Mouse (Mus musculus) neural tube, embryonic 11.5 days (tissue): ENCODE data around the gene Mmachc. TPM values are rescaled to one million over a fixed set of nuclear protein-coding genes. Genes with fewer than 3 reads are reported as not detected.
"Not testable (repeated sequence)": the region's sequence is repeated elsewhere in the genome, so short reads cannot be mapped to it uniquely, and the experiment has no call there.

Experiments
- ATAC-seq: fragments of 200-750 bp; cut with Nextera tagmentation; 2 replicates; pipeline ENCODE4 v1.8.0; 2017; ENCODE audit warnings: moderate number of reproducible peaks, mild to moderate bottlenecking, moderate TSS enrichment, moderate library complexity; ENCODE audit not compliant: insufficient read depth, low FRiP score, low TSS enrichment
- DNase-seq: peaks from one replicate; pipeline ENCODE4 v3.0.0-alpha.2; 2015; ENCODE audit warnings: low spot score
- H3K27ac ChIP-seq: fragments of 300-500 bp; sonication (generic); 2 replicates; pipeline ENCODE4 v1.5.1; 2014; ENCODE audit warnings: low read depth, mild to moderate bottlenecking, low read length
- H3K27me3 ChIP-seq: fragments of 300-500 bp; sonication (generic); 2 replicates; pipeline ENCODE4 v1.6.1; 2014; ENCODE audit warnings: mild to moderate bottlenecking, low read length, mixed read lengths; ENCODE audit not compliant: control insufficient read depth, insufficient read depth
- H3K36me3 ChIP-seq: fragments of 300-500 bp; sonication (generic); 2 replicates; pipeline ENCODE4 v1.6.1; 2014; ENCODE audit warnings: mild to moderate bottlenecking, low read length, moderate library complexity, mixed read lengths; ENCODE audit not compliant: control insufficient read depth, insufficient read depth
- H3K4me1 ChIP-seq: fragments of 300-500 bp; sonication (generic); 2 replicates; pipeline ENCODE4 v1.6.1; 2014; ENCODE audit warnings: low read length, mixed read lengths; ENCODE audit not compliant: control insufficient read depth, insufficient read depth
- H3K4me2 ChIP-seq: fragments of 300-500 bp; sonication (generic); 2 replicates; pipeline ENCODE4 v1.6.1; 2014; ENCODE audit warnings: low read depth, mild to moderate bottlenecking, moderate library complexity
- H3K4me3 ChIP-seq: fragments of 300-500 bp; sonication (generic); 2 replicates; pipeline ENCODE4 v1.5.1; 2014; ENCODE audit warnings: low read depth, low read length
- H3K9ac ChIP-seq: fragments of 300-500 bp; sonication (generic); 2 replicates; pipeline ENCODE4 v1.6.1; 2014; ENCODE audit warnings: mild to moderate bottlenecking, low read length
- H3K9me3 ChIP-seq: fragments of 300-500 bp; sonication (generic); 2 replicates; pipeline ENCODE4 v1.6.1; 2016; ENCODE audit warnings: low read length; ENCODE audit not compliant: control insufficient read depth
- WGBS: fragments of 180-500 bp; shearing (Covaris S2); extraction: QIAGEN DNeasy Blood & Tissue Kit; methylation state at CpG from one replicate; pipeline ENCODE4 v1.1.7; 2014; 5-methylcytosine and 5-hydroxymethylcytosine counted together
- polyA plus RNA-seq: library from polyadenylated mRNA; unstranded; fragments of >200 nt; fragmentation: Nextera tagmentation; extraction: Ambion mirVana; gene quantifications from 2 replicates; pipeline ENCODE4 v1.2.1, GENCODE M21; 2014

The Mmachc gene
- polyA plus RNA-seq, 1 experiment from 2014 or later = 17.6 TPM

DNA sequence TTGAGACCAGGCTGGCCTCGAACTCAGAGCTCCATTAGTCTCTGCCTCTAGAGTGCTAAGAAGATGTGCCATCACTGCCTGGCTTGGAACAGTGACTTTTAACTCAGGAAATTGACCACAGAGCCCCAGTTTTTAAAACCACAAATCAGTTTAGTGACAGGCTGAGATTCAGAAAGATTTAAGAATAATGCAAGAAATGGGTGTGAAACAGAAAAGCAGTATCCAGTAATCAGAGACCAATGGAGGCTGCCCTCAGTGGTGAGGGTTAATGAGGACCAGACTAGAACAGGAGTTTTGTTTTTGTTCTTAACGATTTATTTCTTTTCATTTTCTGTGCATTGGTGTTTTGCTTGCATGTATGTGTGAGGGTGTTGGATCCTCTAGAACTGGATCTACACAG, 23.5 kb downstream of the Mmachc start:
- Histone ChIP-seq H3K4me1 (peaks cover 8% of the 10 kb centered on the region), H3K9me3 (no peaks in the 10 kb centered on the region), H3K9ac (no peak overlapping the region), H3K36me3 (0 out of 2 replicates have a peak, but pooled peaks cover 2% of the 10 kb centered on the region), H3K27ac (peak overlapping the region; percentile 81; the same call in 1 of the 2 replicates), H3K4me3 (peak overlapping the region; percentile 47; the same call in 1 of the 2 replicates), H3K27me3 (no peaks in the 10 kb centered on the region), H3K4me2 (peak overlapping the region; percentile 60)
- 81% methylated on average over 2 of the region's 2 CpGs for WGBS
- ATAC-seq (no peak), DNase-seq (no peak)

DNA sequence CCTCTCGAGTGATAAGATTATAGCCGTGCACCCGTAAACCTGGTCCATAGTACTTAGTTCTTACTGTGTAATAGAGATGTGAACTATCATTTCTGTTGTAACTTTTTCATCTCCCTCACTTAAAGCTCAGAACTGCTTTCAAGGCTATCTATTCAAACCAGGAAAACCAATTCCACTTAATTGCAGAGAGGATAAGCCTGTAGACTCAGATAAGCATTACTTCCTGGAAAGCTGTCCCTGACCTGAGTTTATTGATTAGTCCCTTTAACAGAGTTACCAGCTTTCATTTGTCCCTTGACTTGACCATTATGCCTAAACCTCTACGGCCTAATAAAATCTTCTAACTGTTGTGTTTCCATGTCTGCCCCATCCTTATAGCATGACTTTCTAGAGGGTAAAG, 24.2 kb downstream of the Mmachc start:
- Histone ChIP-seq H3K27ac (no peak overlapping the region), H3K9ac (no peak overlapping the region), H3K27me3 (no peaks in the 10 kb centered on the region), H3K36me3 (no peaks in the 10 kb centered on the region), H3K4me1 (peaks cover 8% of the 10 kb centered on the region), H3K4me2 (no peak overlapping the region), H3K9me3 (no peaks in the 10 kb centered on the region), H3K4me3 (no peak overlapping the region)
- ATAC-seq (no peak), DNase-seq (no peak)
- WGBS = 91% methylated on average over 4 of the region's 4 CpGs

DNA sequence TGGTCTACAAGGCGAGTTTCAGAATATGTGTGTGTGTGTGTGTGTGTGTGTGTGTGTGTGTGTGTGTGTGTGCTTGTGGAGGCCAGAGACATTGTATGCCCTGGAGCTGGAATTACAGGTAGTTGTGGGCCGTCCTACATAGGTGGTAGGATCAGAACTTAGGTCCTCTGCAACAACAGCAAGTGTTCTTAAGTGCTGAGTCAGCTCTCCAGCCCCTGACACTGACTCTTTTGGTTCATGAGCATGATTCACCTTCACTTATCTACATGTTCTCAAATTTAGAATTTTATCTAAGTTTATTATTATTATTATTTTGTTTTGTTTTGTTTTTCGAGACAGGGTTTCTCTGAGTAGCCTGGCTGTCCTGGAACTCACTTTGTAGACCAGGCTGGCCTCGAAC, 27.7 kb downstream of the Mmachc start:
- WGBS = 88% methylated on average over 4 of the region's 4 CpGs

DNA sequence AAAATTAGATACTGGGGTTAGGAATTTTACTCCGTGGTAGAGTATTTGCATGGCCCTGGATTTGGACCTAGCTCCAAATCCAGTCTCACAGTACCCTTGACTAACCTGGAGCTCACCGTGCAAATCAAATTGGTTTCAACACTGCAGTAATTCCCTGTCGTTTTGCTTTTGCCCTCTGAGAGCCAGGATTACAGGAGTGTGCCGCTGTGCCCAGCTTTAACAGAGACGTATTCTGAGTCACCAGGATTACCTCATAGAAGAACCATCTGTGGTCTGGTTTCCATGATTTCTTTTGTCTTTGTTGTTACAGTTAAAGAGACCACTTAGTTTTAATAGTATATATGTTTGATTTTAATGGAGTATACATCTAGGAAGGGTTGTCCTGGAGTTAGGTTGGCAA, 29.1 kb downstream of the Mmachc start:
- no peak for ATAC-seq
- WGBS = 76% methylated on average over 5 of the region's 5 CpGs
- H3K4me2 ChIP-seq = no peak overlapping the region
- DNase-seq = no peak
- H3K27me3 ChIP-seq = no peaks in the 10 kb centered on the region
- no peak overlapping the region for H3K27ac ChIP-seq
- no peak overlapping the region for H3K4me3 ChIP-seq
- no peak overlapping the region for H3K9ac ChIP-seq
- H3K4me1 ChIP-seq = no peaks in the 10 kb centered on the region
- H3K36me3 ChIP-seq = no peaks in the 10 kb centered on the region
- H3K9me3 ChIP-seq = no peaks in the 10 kb centered on the region

More for the DNA sequence above, 27.7 kb downstream of the Mmachc start:
- H3K4me1 ChIP-seq, H3K9me3 ChIP-seq, ATAC-seq, H3K27ac ChIP-seq, H3K9ac ChIP-seq, H3K4me3 ChIP-seq, DNase-seq, H3K4me2 ChIP-seq, H3K36me3 ChIP-seq, H3K27me3 ChIP-seq: not testable (repeated sequence)

DNA sequence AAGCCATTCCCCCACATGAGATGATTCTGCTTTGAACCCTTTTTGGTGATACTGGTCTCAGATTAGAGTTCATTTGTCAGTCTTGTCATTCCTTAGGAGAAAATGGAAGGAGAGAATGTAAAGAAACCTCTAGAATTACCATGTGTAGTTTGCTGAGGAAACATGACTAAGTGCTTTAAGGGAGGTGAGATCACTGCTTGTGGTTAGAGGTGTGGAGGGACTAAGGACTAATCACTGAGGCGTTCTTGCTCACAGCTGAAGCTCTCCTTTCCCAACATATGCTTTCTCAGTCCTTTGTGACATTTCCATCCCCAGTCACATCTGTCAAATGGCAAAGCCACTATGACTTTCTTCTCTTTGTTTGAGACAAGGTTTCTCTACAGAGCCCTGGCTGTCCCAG, 30.4 kb downstream of the Mmachc start:
- no peaks in the 10 kb centered on the region for H3K27me3 ChIP-seq
- no peak overlapping the region for H3K4me3 ChIP-seq
- no peak overlapping the region for H3K4me2 ChIP-seq
- no peaks in the 10 kb centered on the region for H3K36me3 ChIP-seq
- no peak for ATAC-seq
- H3K4me1 ChIP-seq = no peaks in the 10 kb centered on the region
- 76% methylated on average over 1 of the region's 1 CpGs for WGBS
- no peak overlapping the region for H3K27ac ChIP-seq
- DNase-seq = no peak
- no peaks in the 10 kb centered on the region for H3K9me3 ChIP-seq
- H3K9ac ChIP-seq = no peak overlapping the region

DNA sequence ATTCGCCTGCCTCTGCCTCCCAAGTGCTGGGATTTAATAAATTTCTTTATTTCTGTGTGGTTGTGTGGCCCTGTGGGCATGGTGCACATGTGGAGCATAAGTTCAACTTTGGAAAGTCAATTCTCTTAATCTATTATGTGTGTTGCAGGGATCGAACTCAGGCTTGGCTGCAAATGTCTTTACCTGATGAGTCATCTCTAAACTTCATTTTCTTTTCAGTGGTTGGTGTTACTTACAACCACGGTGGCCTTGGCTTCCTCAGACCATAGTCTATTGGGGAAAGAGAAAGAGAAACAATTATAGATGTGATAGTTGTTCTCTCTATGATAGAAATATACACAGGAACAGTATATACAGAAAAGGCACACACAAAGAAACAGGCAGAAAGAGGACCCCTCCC, 32.2 kb downstream of the Mmachc start:
- WGBS = 85% methylated on average over 3 of the region's 3 CpGs
- ATAC-seq = no peak

DNA sequence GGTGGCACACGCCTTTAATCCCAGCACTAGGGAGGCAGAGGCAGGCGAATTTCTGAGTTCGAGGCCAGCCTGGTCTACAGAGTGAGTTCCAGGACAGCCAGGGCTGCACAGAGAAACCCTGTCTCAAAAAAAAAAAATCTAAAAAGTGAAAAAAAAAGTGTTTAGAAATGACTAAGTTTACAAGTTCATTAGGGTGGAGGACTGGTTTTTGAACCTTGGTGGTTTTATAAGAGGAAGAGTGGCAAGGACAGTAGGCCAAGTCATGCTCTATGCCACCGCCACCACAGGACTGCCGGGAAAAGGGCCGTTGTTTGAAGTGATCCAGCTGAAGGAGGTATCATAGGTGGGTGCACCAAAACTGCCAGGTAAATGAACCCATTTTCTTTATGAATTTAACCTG, 33.4 kb downstream of the Mmachc start:
- 94% methylated on average over 6 of the region's 6 CpGs for WGBS
- H3K4me3 ChIP-seq, H3K4me2 ChIP-seq, H3K9me3 ChIP-seq, H3K27me3 ChIP-seq, ATAC-seq, DNase-seq, H3K27ac ChIP-seq, H3K9ac ChIP-seq, H3K4me1 ChIP-seq, H3K36me3 ChIP-seq: not testable (repeated sequence)

More for the DNA sequence above, 32.2 kb downstream of the Mmachc start:
- no peak overlapping the region for H3K9ac ChIP-seq
- H3K4me3 ChIP-seq = no peak overlapping the region
- no peaks in the 10 kb centered on the region for H3K27me3 ChIP-seq
- no peaks in the 10 kb centered on the region for H3K9me3 ChIP-seq
- H3K27ac ChIP-seq = no peak overlapping the region
- no peaks in the 10 kb centered on the region for H3K36me3 ChIP-seq
- no peak overlapping the region for H3K4me2 ChIP-seq
- no peak for DNase-seq
- H3K4me1 ChIP-seq = no peaks in the 10 kb centered on the region

DNA sequence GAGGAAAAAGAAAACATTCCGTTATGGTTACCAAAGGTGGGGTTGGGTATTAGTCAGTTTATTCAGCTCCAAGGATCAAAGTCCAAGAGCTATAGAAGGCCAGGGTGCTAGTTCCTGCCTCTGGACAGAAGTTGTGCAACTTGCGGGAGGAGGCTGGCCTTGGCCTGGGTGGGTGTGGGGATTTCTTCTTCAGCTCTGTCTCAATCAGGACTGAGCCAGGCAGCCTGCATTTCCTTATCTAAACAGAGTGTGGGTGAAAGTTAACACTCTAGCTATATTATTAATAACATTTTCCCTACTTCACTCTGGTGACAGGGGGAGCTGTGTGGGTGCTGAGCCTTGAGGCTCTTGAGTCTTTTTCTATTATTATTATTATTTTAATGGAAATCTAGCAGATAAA, 35.4 kb downstream of the Mmachc start:
- no peak for ATAC-seq
- Histone ChIP-seq H3K36me3 (no peaks in the 10 kb centered on the region), H3K9ac (no peak overlapping the region), H3K4me2 (no peak overlapping the region), H3K4me3 (no peak overlapping the region), H3K27ac (no peak overlapping the region), H3K9me3 (no peaks in the 10 kb centered on the region), H3K4me1 (no peaks in the 10 kb centered on the region), H3K27me3 (no peaks in the 10 kb centered on the region)
- no peak for DNase-seq
- WGBS = 68% methylated on average over 2 of the region's 2 CpGs

DNA sequence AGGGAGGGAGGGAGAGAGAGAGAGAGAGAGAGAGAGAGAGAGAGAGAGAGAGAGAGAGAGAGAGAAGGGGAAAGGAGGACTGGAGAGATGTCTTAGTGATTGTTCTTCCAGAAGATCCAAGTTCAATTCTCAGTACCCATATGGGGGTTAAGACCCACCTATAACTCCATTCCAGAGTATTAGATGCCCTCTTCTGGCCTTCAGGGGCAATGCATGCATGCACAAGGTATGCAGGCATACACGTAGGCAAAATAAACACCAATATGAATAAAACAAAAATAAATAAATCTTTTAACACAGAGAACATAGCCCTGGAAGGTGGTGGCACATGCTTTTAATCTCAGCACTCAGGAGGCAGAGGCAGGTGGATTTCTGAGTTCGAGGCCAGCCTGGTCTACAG, 38.9 kb downstream of the Mmachc start:
- Histone ChIP-seq H3K4me3 (no peak overlapping the region), H3K9ac (no peak overlapping the region), H3K4me2 (no peak overlapping the region), H3K36me3 (no peaks in the 10 kb centered on the region), H3K4me1 (no peaks in the 10 kb centered on the region), H3K27me3 (no peaks in the 10 kb centered on the region), H3K27ac (no peak overlapping the region), H3K9me3 (no peaks in the 10 kb centered on the region)
- ATAC-seq (no peak), DNase-seq (no peak)
- WGBS = 62% methylated on average over 2 of the region's 2 CpGs
